Mouse (Mus musculus): ENCODE results near the gene Ifnar2.

- TF ChIP-seq CTCF (IDR thresholded peaks at IDR 0.05; ENCODE audit: low read depth): no peak
- TF ChIP-seq EP300 (IDR thresholded peaks at IDR 0.05; ENCODE audit: low read depth): no peak
Observed at GRCm38 (mm10) chr16:91346491-91346890, 26.1 kb upstream of the Ifnar2 start.
